Mouse (Mus musculus) heart, postnatal 36 days (tissue): ENCODE results near the gene Trmt10b. TPM values are rescaled to one million over a fixed set of nuclear protein-coding genes. Genes with fewer than 3 reads are reported as not detected.

Experiments used
- DNase-seq, 2 experiments: peaks; one replicate each; pipeline ENCODE4 v3.0.0; 2021 to 2022
- intact Hi-C: fragments of 180-260 bp; cut with DNase I; formaldehyde crosslinking; loops from one replicate; pipeline ENCODE4 v1.15.1; 2025
- total RNA-seq, 2 experiments: library from RNA; stranded (reverse); gene quantifications; 2 replicates each; pipeline ENCODE4 v1.2.3; 2021

Trmt10b gene
- total RNA-seq, 2 experiments from 2014 or later: 5.1 to 5.2 TPM

GRCm38 (mm10) chr4:45341226-45341625, 44.3 kb downstream of the Trmt10b start:
- no peak for DNase-seq
- intact Hi-C loops: loop anchor here (5.0 to 10.0 kb wide), 2 partner anchors 191 to 794 kb away; partner anchors contain the start of genes Ncbp1, Shb and Tstd2

GRCm38 (mm10) chr4:45341669-45342249, 44.8 kb downstream of the Trmt10b start, which contains the start of gene Dcaf10:
Gene Dcaf10, plus strand, starts transcription at chr4:45342101.
- DNase-seq: peak; percentile 97
- intact Hi-C loops: loop anchor here (1.0 to 10.0 kb wide), 4 partner anchors 21 to 793 kb away; partner anchors contain the start of genes Ncbp1, Shb, Slc25a51 and Tstd2

GRCm38 (mm10) chr4:45342286-45343155, 45.6 kb downstream of the Trmt10b start, which contains the start of gene Exosc3:
Gene Exosc3, minus strand, starts transcription at chr4:45342732.
- intact Hi-C loops: loop anchor here (1.0 to 10.0 kb wide), 4 partner anchors 22 to 792 kb away; partner anchors contain the start of genes Ncbp1, Shb, Slc25a51 and Tstd2
- DNase-seq: peak in 1 of 2 experiments; percentile 49

GRCm38 (mm10) chr4:45356653-45357052, 59.7 kb downstream of the Trmt10b start:
- DNase-seq: no peak
- intact Hi-C loops: no loop called here

Other genes with a start within 250 kb of the Trmt10b start
- gene Fbxo10, start 212.5 kb upstream of the Trmt10b start, total RNA-seq: 10 to 100 TPM; 10.4 to 12.0 TPM
- 100 to 1,000 TPM; 211 to 244 TPM for gene Tomm5, start 189.0 kb upstream of the Trmt10b start, total RNA-seq
- gene Frmpd1, start 112.3 kb upstream of the Trmt10b start, total RNA-seq: under 1 TPM; 0.22 to 0.67 TPM
- 10 to 100 TPM; 13.8 to 14.9 TPM for gene Dcaf10, start 45.0 kb downstream of the Trmt10b start, total RNA-seq
- 10 to 100 TPM; 12.4 to 14.8 TPM for gene Exosc3, start 45.6 kb downstream of the Trmt10b start, total RNA-seq
- 100 to 1,000 TPM; 107 to 111 TPM for gene Slc25a51, start 111.6 kb downstream of the Trmt10b start, total RNA-seq
- gene Shb, start 235.3 kb downstream of the Trmt10b start, total RNA-seq: 10 to 100 TPM; 24.2 to 40.9 TPM